17 mouse cellular contexts compared by ENCODE assay signal in genomic region chr10:92878000-92878399, GRCm38 (mm10).
"Had no signal": no experiment of that assay in that cellular context is flagged by ENCODE, and none has a peak within 500 bp of the region (broad histone marks: within the 10 kb centered on the region; RNA-seq: fewer than 3 reads in every experiment).

No protein-coding gene starts in this region.

- H3K27ac ChIP-seq: kidney, embryonic 15.5 days; liver, embryonic 13.5 days; neural tube, embryonic 12.5 days; neural tube, embryonic 15.5 days; stomach, postnatal 0 days had no signal

- H3K9ac ChIP-seq: kidney, embryonic 15.5 days; liver, embryonic 13.5 days; neural tube, embryonic 12.5 days; neural tube, embryonic 15.5 days had no signal

- H3K36me3 ChIP-seq: kidney, embryonic 15.5 days; liver, embryonic 13.5 days; neural tube, embryonic 12.5 days; neural tube, embryonic 15.5 days had no signal

- H3K4me1 ChIP-seq: kidney, embryonic 15.5 days; liver, embryonic 13.5 days; neural tube, embryonic 12.5 days; neural tube, embryonic 15.5 days had no signal

- H3K4me3 ChIP-seq: kidney, embryonic 15.5 days; liver, embryonic 13.5 days; neural tube, embryonic 12.5 days; neural tube, embryonic 15.5 days had no signal

- DNase-seq: kidney, adult 8-10 months; kidney, postnatal 10 days; kidney, postnatal 4 days; liver, embryonic 13.5 days; lung, adult 2 months; lung, postnatal 14 days; lung, postnatal 4 days; midbrain, embryonic 14.5 days; right cerebral cortex, adult 18-20 months; right cerebral cortex, postnatal 14 days; right cerebral cortex, postnatal 4 days; thymus, adult 2 months; thymus, postnatal 25 days had no signal

- H3K9me3 ChIP-seq: kidney, embryonic 15.5 days; liver, embryonic 13.5 days; neural tube, embryonic 12.5 days; neural tube, embryonic 15.5 days had no signal
